Mouse (Mus musculus) heart, embryonic 16.5 days (tissue): ENCODE measurements around the gene Set. TPM values are rescaled to one million over a fixed set of nuclear protein-coding genes. Genes with fewer than 3 reads are reported as not detected.

Source experiments
- ATAC-seq: fragments of 200-750 bp; cut with Nextera tagmentation; replicated peaks from 2 replicates; pipeline ENCODE4 v1.8.0; 2017; ENCODE audit warnings: moderate number of reproducible peaks; ENCODE audit not compliant: insufficient read depth, low FRiP score; ENCODE audit errors: extremely low read depth
- H3K27ac ChIP-seq: fragments of 300-500 bp; sonication (generic); 2 replicates; pipeline ENCODE4 v1.5.1; 2014; ENCODE audit warnings: mild to moderate bottlenecking, low read length, control low read depth, moderate library complexity
- H3K27me3 ChIP-seq: fragments of 300-500 bp; sonication (generic); 2 replicates; pipeline ENCODE4 v1.6.1; 2014; ENCODE audit warnings: low read length, mixed read lengths; ENCODE audit not compliant: control insufficient read depth, insufficient read depth
- H3K36me3 ChIP-seq: fragments of 300-500 bp; sonication (generic); 2 replicates; pipeline ENCODE4 v1.6.1; 2014; ENCODE audit not compliant: control insufficient read depth, insufficient read depth
- H3K4me1 ChIP-seq: fragments of 300-500 bp; sonication (generic); 2 replicates; pipeline ENCODE4 v1.6.1; 2014; ENCODE audit warnings: low read length, mixed read lengths; ENCODE audit not compliant: control insufficient read depth, insufficient read depth
- H3K4me2 ChIP-seq: fragments of 300-500 bp; sonication (generic); 2 replicates; pipeline ENCODE4 v1.6.1; 2014; ENCODE audit warnings: low read depth, mild to moderate bottlenecking, control low read depth, low read length
- H3K4me3 ChIP-seq: fragments of 300-500 bp; sonication (generic); 2 replicates; pipeline ENCODE4 v1.5.1; 2014; ENCODE audit warnings: mild to moderate bottlenecking, control low read depth, low read length
- H3K9ac ChIP-seq: fragments of 300-500 bp; sonication (generic); 2 replicates; pipeline ENCODE4 v1.6.1; 2014; ENCODE audit warnings: low read length, control low read depth
- H3K9me3 ChIP-seq: fragments of 300-500 bp; sonication (generic); replicated peaks from 2 replicates; pipeline ENCODE4 v1.6.1; 2016; ENCODE audit warnings: low read length; ENCODE audit not compliant: control insufficient read depth
- WGBS: fragments of 180-500 bp; shearing (Covaris S2); extraction: QIAGEN DNeasy Blood & Tissue Kit; methylation state at CpG from one replicate; pipeline ENCODE4 v1.1.7; 2014; 5-methylcytosine and 5-hydroxymethylcytosine counted together
- polyA plus RNA-seq: library from polyadenylated mRNA; unstranded; fragments of >200 nt; fragmentation: Nextera tagmentation; extraction: Ambion mirVana; gene quantifications from 2 replicates; pipeline ENCODE4 v1.2.1, GENCODE M21; 2015

Set gene
- polyA plus RNA-seq, 1 experiment from 2014 or later, result 217 TPM

DNA sequence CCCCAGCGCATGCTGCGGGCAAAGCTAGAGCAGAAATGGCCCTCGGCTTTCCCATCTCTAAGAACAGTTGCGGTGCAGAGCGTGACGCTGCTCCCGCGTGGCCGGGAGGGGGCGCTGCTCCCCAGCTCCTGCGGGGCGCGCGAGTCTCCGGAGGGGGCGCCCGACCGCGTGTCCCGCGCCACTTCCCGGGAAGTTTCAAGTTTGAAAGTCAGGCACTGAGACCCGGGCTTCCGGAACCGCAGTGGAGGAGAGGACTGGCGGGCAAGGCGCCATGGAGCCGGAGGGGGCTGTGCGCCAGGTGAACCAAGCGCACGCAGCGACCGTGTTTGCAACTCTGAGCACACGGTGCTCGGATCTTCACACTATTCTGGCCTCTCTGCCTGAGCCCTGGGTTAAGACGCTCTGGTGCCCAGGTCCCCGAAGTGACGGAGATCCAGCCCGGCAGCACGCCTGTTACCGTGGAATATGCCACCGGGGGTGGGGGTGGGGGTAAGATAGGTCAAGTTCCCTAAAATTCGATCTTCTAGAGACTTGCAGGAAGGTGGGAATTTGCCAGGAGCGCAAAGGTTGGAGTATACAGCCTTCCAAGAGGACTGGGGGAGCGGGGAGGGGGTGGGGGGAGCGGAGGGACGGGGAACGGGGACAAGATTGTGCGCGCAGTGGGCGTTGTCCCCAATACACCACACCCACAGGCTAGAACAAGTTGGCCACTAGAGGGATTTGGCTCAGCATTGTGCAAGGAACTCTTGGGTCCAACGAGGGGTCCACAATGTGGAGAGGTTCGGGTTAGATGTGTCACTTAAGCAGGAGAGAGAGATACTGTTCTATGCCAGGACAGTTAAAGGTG, 20.5 kb downstream of the Set start, which contains the start of gene Pkn3:
Gene Pkn3, plus strand, starts transcription at position 183 of the 847 bp plus-strand sequence.
- under 1% methylated on average over 53 of the region's 53 CpGs for WGBS
- Histone ChIP-seq H3K4me2 (peak within 1 kb of the TSS; percentile 99), H3K27ac (peak within 1 kb of the TSS; percentile 85), H3K27me3 (no peaks in the 10 kb centered on the region), H3K4me3 (peak within 1 kb of the TSS; percentile 69), H3K36me3 (peaks cover 3% of the 10 kb centered on the region), H3K9ac (peak within 1 kb of the TSS; percentile 77), H3K9me3 (no peaks in the 10 kb centered on the region), H3K4me1 (peaks cover 8% of the 10 kb centered on the region)
- peak; percentile 68 for ATAC-seq

DNA sequence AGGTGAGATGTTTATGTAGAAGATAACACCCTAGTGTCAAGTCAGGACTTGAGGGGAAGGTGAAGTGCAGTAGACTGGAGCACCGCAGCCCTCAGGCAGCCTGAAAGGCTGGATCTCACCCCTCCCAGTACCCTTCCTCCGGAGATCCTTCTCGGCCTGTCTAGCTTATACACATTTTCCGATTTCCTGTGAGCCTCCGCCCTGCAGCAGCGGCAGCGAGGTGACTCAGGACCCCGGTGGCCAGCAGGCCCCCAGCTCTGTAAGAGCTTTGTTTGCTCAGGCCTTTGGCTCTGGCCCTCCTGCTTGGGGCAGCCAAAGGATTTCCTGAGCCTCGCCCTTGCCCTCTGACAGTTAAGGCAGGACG, 21.2 kb downstream of the Set start:
- no peaks in the 10 kb centered on the region for H3K27me3 ChIP-seq
- peak overlapping the region; percentile 85 for H3K27ac ChIP-seq
- peak overlapping the region; percentile 99 for H3K4me2 ChIP-seq
- WGBS, result 22% methylated on average over 10 of the region's 10 CpGs
- H3K9me3 ChIP-seq, result no peaks in the 10 kb centered on the region
- peak overlapping the region; percentile 77 for H3K9ac ChIP-seq
- peaks cover 8% of the 10 kb centered on the region for H3K4me1 ChIP-seq
- peak overlapping the region; percentile 69 for H3K4me3 ChIP-seq
- ATAC-seq, result peak; percentile 50
- no peaks in the 10 kb centered on the region for H3K36me3 ChIP-seq

DNA sequence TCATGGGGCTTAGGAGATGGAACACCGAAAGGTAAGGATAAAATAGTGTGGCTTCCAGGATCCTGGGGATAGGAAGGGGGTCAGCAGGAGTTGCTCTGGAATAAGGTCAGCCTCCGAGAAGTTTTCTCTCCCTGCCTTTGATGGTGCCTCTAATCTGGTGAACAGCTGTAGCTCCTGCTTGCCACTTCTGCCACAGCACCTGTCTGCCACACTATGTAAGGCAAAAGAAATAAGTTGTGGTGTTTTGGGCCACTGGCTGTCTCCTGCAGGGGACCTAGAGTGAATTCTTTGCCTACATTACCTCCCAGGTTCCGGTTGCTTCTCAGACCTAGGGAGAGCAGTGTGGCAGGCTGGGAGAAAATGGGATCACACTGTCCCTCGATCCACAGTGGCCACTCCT, 21.6 kb downstream of the Set start:
- peak overlapping the region; percentile 22; the same call in 1 of the 2 replicates for H3K4me3 ChIP-seq
- no peaks in the 10 kb centered on the region for H3K27me3 ChIP-seq
- WGBS, result 69% methylated on average over 4 of the region's 4 CpGs
- no peaks in the 10 kb centered on the region for H3K36me3 ChIP-seq
- no peak for ATAC-seq
- peak overlapping the region; percentile 99 for H3K4me2 ChIP-seq
- peak overlapping the region; percentile 85 for H3K27ac ChIP-seq
- no peaks in the 10 kb centered on the region for H3K9me3 ChIP-seq
- peak overlapping the region; percentile 77 for H3K9ac ChIP-seq
- peaks cover 8% of the 10 kb centered on the region for H3K4me1 ChIP-seq

- Histone ChIP-seq H3K36me3 (no peaks in the 10 kb centered on the region), H3K4me2 (no peak overlapping the region), H3K27ac (no peak overlapping the region), H3K4me1 (peaks cover 11% of the 10 kb centered on the region), H3K9ac (no peak overlapping the region), H3K4me3 (no peak overlapping the region), H3K27me3 (no peaks in the 10 kb centered on the region), H3K9me3 (no peaks in the 10 kb centered on the region)
- no peak for ATAC-seq
- WGBS, result 76% methylated on average over 15 of the region's 15 CpGs
Measured at GRCm38 (mm10) chr2:30080181-30080800, 23.1 kb downstream of the Set start.

GRCm38 (mm10) chr2:30084113-30084512, 26.9 kb downstream of the Set start:
- Histone ChIP-seq H3K27ac (no peak overlapping the region), H3K9ac (no peak overlapping the region), H3K4me1 (peaks cover 2% of the 10 kb centered on the region; the same call in 1 of the 2 replicates)

GRCm38 (mm10) chr2:30084632-30085031, 27.5 kb downstream of the Set start:
- H3K27me3 ChIP-seq, result no peaks in the 10 kb centered on the region
- no peak overlapping the region for H3K27ac ChIP-seq
- H3K36me3 ChIP-seq, result peaks cover 7% of the 10 kb centered on the region; the same call in 1 of the 2 replicates
- H3K4me1 ChIP-seq, result peaks cover 2% of the 10 kb centered on the region; the same call in 1 of the 2 replicates
- peak overlapping the region; percentile 27 for H3K4me2 ChIP-seq
- no peak for ATAC-seq
- WGBS, result 36% methylated on average over 12 of the region's 12 CpGs
- H3K9me3 ChIP-seq, result 0 out of 2 replicates have a peak, but pooled peaks cover 3% of the 10 kb centered on the region
- H3K4me3 ChIP-seq, result no peak overlapping the region
- no peak overlapping the region for H3K9ac ChIP-seq

More at GRCm38 (mm10) chr2:30084113-30084512, 26.9 kb downstream of the Set start:
- 56% methylated on average over 5 of the region's 5 CpGs for WGBS
- Histone ChIP-seq H3K27me3 (no peaks in the 10 kb centered on the region), H3K36me3 (peaks cover 7% of the 10 kb centered on the region; the same call in 1 of the 2 replicates), H3K9me3 (0 out of 2 replicates have a peak, but pooled peaks cover 3% of the 10 kb centered on the region), H3K4me3 (no peak overlapping the region), H3K4me2 (no peak overlapping the region)
- ATAC-seq, result no peak

DNA sequence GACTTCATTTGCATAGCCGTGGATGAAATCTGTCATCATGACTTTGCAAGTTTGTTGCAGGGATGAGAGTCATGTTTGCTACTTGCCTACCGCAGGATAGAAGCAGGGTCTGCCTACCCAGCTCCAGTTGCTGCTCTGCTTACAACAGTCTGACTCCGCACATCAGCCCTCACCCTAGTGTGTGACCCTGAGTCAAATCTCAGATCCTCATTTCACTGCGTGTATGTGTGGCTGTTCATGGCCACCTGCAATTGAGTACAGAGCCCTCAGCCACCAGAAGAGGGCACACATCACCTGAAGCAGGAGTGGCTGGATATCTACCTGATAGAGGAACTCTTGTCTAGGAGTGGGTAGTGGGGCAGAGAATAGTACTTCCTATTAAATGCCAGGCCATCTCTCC, 30.1 kb downstream of the Set start:
- H3K27me3 ChIP-seq, result no peaks in the 10 kb centered on the region
- 0 out of 2 replicates have a peak, but pooled peaks cover 3% of the 10 kb centered on the region for H3K9me3 ChIP-seq
- H3K4me1 ChIP-seq, result peaks cover 2% of the 10 kb centered on the region; the same call in 1 of the 2 replicates
- WGBS, result 85% methylated on average over 4 of the region's 4 CpGs
- no peak for ATAC-seq
- peaks cover 7% of the 10 kb centered on the region for H3K36me3 ChIP-seq
- no peak overlapping the region for H3K4me3 ChIP-seq
- no peak overlapping the region for H3K27ac ChIP-seq
- H3K4me2 ChIP-seq, result no peak overlapping the region
- H3K9ac ChIP-seq, result no peak overlapping the region

DNA sequence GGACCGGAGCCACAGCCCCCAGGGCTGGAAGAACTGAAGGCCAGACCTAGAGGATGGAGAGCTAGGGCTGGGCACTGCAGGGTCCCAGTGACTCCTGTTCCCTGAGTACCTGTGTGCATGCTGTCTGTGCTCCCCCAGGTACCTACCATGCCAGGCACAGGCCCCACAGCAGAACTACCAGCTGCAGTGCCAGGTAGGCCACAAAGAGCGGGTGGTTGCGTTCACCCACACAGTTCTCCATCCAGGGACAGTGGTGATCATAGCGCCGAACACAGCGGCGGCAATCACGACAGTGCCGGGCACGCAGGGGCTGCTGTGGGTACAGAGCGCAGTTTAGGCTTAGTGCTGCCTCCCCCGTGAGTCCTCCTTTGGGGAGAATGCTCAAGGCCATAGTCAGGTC, 34.3 kb downstream of the Set start:
- no peak overlapping the region for H3K27ac ChIP-seq
- H3K27me3 ChIP-seq, result no peaks in the 10 kb centered on the region
- peaks cover 14% of the 10 kb centered on the region for H3K4me1 ChIP-seq
- ATAC-seq, result no peak
- 0 out of 2 replicates have a peak, but pooled peaks cover 3% of the 10 kb centered on the region for H3K9me3 ChIP-seq
- no peak overlapping the region for H3K4me2 ChIP-seq
- 95% methylated on average over 12 of the region's 12 CpGs for WGBS
- H3K9ac ChIP-seq, result no peak overlapping the region
- H3K36me3 ChIP-seq, result peaks cover 7% of the 10 kb centered on the region
- no peak overlapping the region for H3K4me3 ChIP-seq
